9 mouse cellular contexts compared by ENCODE assay signal in genomic region chr7:142393191-142393590, GRCm38 (mm10). TPM values are rescaled to one million over a fixed set of nuclear protein-coding genes. Genes with fewer than 3 reads are reported as not detected.
DNase-seq lines count a peak whose midpoint lies in the region; ATAC-seq and TF ChIP-seq lines count a peak whose summit lies in the region.
"Had no signal": no experiment of that assay in that cellular context is flagged by ENCODE, and none has a peak within 500 bp of the region (broad histone marks: within the 10 kb centered on the region; RNA-seq: fewer than 3 reads in every experiment).

No protein-coding gene starts in this region.

- no peak overlapping the region for H3K9ac ChIP-seq in forebrain, embryonic 11.5 days (ENCODE audit: low read length)
- H3K9ac ChIP-seq in forebrain, embryonic 14.5 days (ENCODE audit: low read length) = no peak overlapping the region

- H3K27me3 ChIP-seq in forebrain, embryonic 10.5 days (ENCODE audit: poor library complexity, severe bottlenecking) = peaks cover 33% of the 10 kb centered on the region
- no peaks in the 10 kb centered on the region for H3K27me3 ChIP-seq in forebrain, embryonic 11.5 days (ENCODE audit: control insufficient read depth, insufficient read depth, low read length)
- no peaks in the 10 kb centered on the region for H3K27me3 ChIP-seq in forebrain, embryonic 14.5 days (replicated peaks; ENCODE audit: control insufficient read depth, insufficient read depth, low read length)

- no peak overlapping the region for H3K4me3 ChIP-seq in forebrain, embryonic 10.5 days
- no peak overlapping the region for H3K4me3 ChIP-seq in forebrain, embryonic 11.5 days (ENCODE audit: low read depth, low read length)
- no peak overlapping the region for H3K4me3 ChIP-seq in embryonic fibroblast, embryonic 13.5 days (ENCODE audit: insufficient read depth, low read length)
- H3K4me3 ChIP-seq in forebrain, embryonic 14.5 days (ENCODE audit: low read depth, low read length) = no peak overlapping the region

- H3K27ac ChIP-seq in forebrain, embryonic 10.5 days = peak overlapping the region; percentile 40; the same call in 1 of the 2 replicates
- H3K27ac ChIP-seq in forebrain, embryonic 11.5 days (ENCODE audit: low read depth, low read length) = no peak overlapping the region
- H3K27ac ChIP-seq in embryonic fibroblast, embryonic 13.5 days (ENCODE audit: insufficient read depth, low read length) = 0 out of 2 replicates have a peak overlapping the region, but pooled peaks have one; percentile 10
- no peak overlapping the region for H3K27ac ChIP-seq in forebrain, embryonic 14.5 days (ENCODE audit: low read depth, low read length)

- TF ChIP-seq POLR2A in embryonic fibroblast, embryonic 13.5 days (IDR thresholded peaks at IDR 0.05; ENCODE audit: low read depth, low read length) = no peak

- ATAC-seq in forebrain, embryonic 11.5 days (replicated peaks; ENCODE audit: low FRiP score) = no peak
- no peak for ATAC-seq in forebrain, embryonic 14.5 days

- H3K4me2 ChIP-seq in forebrain, embryonic 11.5 days (ENCODE audit: low read depth, low read length, severe bottlenecking) = no peak overlapping the region
- no peak overlapping the region for H3K4me2 ChIP-seq in forebrain, embryonic 14.5 days (ENCODE audit: low read length)

- DNase-seq in forebrain, embryonic 10.5 days (ENCODE audit: extremely low spot score, low spot score) = no peak
- DNase-seq in forebrain, embryonic 11.5 days (ENCODE audit: low spot score) = no peak
- peak; percentile 62 for DNase-seq in MN1 (ENCODE audit: low spot score)
- peak; percentile 73 for DNase-seq in lung, postnatal 36 days
- no peak for DNase-seq in cerebellum, adult 9-10 months
- DNase-seq in forebrain, embryonic 14.5 days (ENCODE audit: low spot score) = no peak
- DNase-seq in thymus, postnatal 10 days (ENCODE audit: low spot score in 2 of 2) = no peak

- H3K9me3 ChIP-seq in forebrain, embryonic 10.5 days = no peaks in the 10 kb centered on the region
- H3K9me3 ChIP-seq in forebrain, embryonic 11.5 days (ENCODE audit: control insufficient read depth, low read length) = no peaks in the 10 kb centered on the region
- no peaks in the 10 kb centered on the region for H3K9me3 ChIP-seq in forebrain, embryonic 14.5 days (replicated peaks; ENCODE audit: control insufficient read depth, low read length)

- H3K36me3 ChIP-seq in forebrain, embryonic 10.5 days (replicated peaks) = no peaks in the 10 kb centered on the region
- H3K36me3 ChIP-seq in forebrain, embryonic 11.5 days (ENCODE audit: control insufficient read depth, insufficient read depth, low read length) = no peaks in the 10 kb centered on the region
- no peaks in the 10 kb centered on the region for H3K36me3 ChIP-seq in forebrain, embryonic 14.5 days (ENCODE audit: control insufficient read depth, insufficient read depth, low read length)

- no peak for TF ChIP-seq CTCF in embryonic fibroblast, embryonic 13.5 days (IDR thresholded peaks at IDR 0.05; ENCODE audit: borderline replicate concordance, insufficient read depth, low read length)

- 31% methylated on average over 4 of the region's 4 CpGs for whole genome bisulfite sequencing in forebrain, embryonic 10.5 days
- WGBS in forebrain, embryonic 11.5 days = 31% methylated on average over 4 of the region's 4 CpGs
- WGBS in forebrain, embryonic 14.5 days = 30% methylated on average over 4 of the region's 4 CpGs

- peaks cover 25% of the 10 kb centered on the region for H3K4me1 ChIP-seq in forebrain, embryonic 10.5 days
- H3K4me1 ChIP-seq in forebrain, embryonic 11.5 days (replicated peaks; ENCODE audit: control insufficient read depth, insufficient read depth, low read length) = no peaks in the 10 kb centered on the region
- no peaks in the 10 kb centered on the region; the same call in 1 of the 2 replicates for H3K4me1 ChIP-seq in embryonic fibroblast, embryonic 13.5 days (ENCODE audit: control insufficient read depth, insufficient read depth, low read length)
- H3K4me1 ChIP-seq in forebrain, embryonic 14.5 days (ENCODE audit: control insufficient read depth, insufficient read depth, low read length) = peaks cover 2% of the 10 kb centered on the region; the same call in 1 of the 2 replicates

RNA-seq across cellular contexts. Expression of gene Ctsd, which starts 5.4 kb away (rescaled TPM):
- polyA plus RNA-seq in forebrain, embryonic 10.5 days (2016; fragmentation: Nextera tagmentation; extraction: Ambion mirVana) = 135 and 142 TPM in 2 replicates
- 129 and 147 TPM in 2 replicates for polyA plus RNA-seq in forebrain, embryonic 11.5 days (2014; fragmentation: Nextera tagmentation; extraction: Ambion mirVana)
- 617 and 890 TPM in 2 replicates for polyA plus RNA-seq in embryonic fibroblast, embryonic 13.5 days (2011; ENCODE audit: insufficient read length, low read depth, missing spikeins)
- 261 and 263 TPM in 2 replicates for polyA plus RNA-seq in forebrain, embryonic 14.5 days (2014; fragmentation: Nextera tagmentation; extraction: Ambion mirVana)

RNA-seq across cellular contexts. Expression of gene Gm49369, which starts 10.7 kb away (rescaled TPM):
- not detected in 2 replicates for polyA plus RNA-seq in forebrain, embryonic 10.5 days (2016; fragmentation: Nextera tagmentation; extraction: Ambion mirVana)
- polyA plus RNA-seq in forebrain, embryonic 11.5 days (2014; fragmentation: Nextera tagmentation; extraction: Ambion mirVana) = not detected in 2 replicates
- polyA plus RNA-seq in embryonic fibroblast, embryonic 13.5 days (2011; ENCODE audit: insufficient read length, low read depth, missing spikeins) = not detected in 2 replicates
- polyA plus RNA-seq in forebrain, embryonic 14.5 days (2014; fragmentation: Nextera tagmentation; extraction: Ambion mirVana) = not detected in 2 replicates
- polyA plus RNA-seq: large intestine, adult 2 months had no signal

RNA-seq across cellular contexts. Expression of gene Ifitm10, which starts 19.6 kb away (rescaled TPM):
- 0.51 and 1.00 TPM in 2 replicates for polyA plus RNA-seq in forebrain, embryonic 10.5 days (2016; fragmentation: Nextera tagmentation; extraction: Ambion mirVana)
- 0.24 and 0.32 TPM in 2 replicates for polyA plus RNA-seq in forebrain, embryonic 11.5 days (2014; fragmentation: Nextera tagmentation; extraction: Ambion mirVana)
- 6.0 and 6.5 TPM in 2 replicates for polyA plus RNA-seq in embryonic fibroblast, embryonic 13.5 days (2011; ENCODE audit: insufficient read length, low read depth, missing spikeins)
- polyA plus RNA-seq in forebrain, embryonic 14.5 days (2014; fragmentation: Nextera tagmentation; extraction: Ambion mirVana) = 1.9 and 3.4 TPM in 2 replicates

RNA-seq across cellular contexts. Expression of gene Syt8, which starts 41.5 kb away (rescaled TPM):
- 0.18 TPM in 1 of 2 replicates, not detected in the other for polyA plus RNA-seq in forebrain, embryonic 10.5 days (2016; fragmentation: Nextera tagmentation; extraction: Ambion mirVana)
- not detected in 2 replicates for polyA plus RNA-seq in forebrain, embryonic 11.5 days (2014; fragmentation: Nextera tagmentation; extraction: Ambion mirVana)
- polyA plus RNA-seq in embryonic fibroblast, embryonic 13.5 days (2011; ENCODE audit: insufficient read length, low read depth, missing spikeins) = 1.3 and 2.4 TPM in 2 replicates
- polyA plus RNA-seq in forebrain, embryonic 14.5 days (2014; fragmentation: Nextera tagmentation; extraction: Ambion mirVana) = not detected in 2 replicates

RNA-seq across cellular contexts. Expression of gene Tnni2, which starts 48.4 kb away (rescaled TPM):
- polyA plus RNA-seq in forebrain, embryonic 10.5 days (2016; fragmentation: Nextera tagmentation; extraction: Ambion mirVana) = 0.46 and 1.4 TPM in 2 replicates
- 1.3 TPM in 1 of 2 replicates, not detected in the other for polyA plus RNA-seq in forebrain, embryonic 11.5 days (2014; fragmentation: Nextera tagmentation; extraction: Ambion mirVana)
- polyA plus RNA-seq in embryonic fibroblast, embryonic 13.5 days (2011; ENCODE audit: insufficient read length, low read depth, missing spikeins) = 1.1 TPM in 1 of 2 replicates, not detected in the other
- 0.67 and 0.82 TPM in 2 replicates for polyA plus RNA-seq in forebrain, embryonic 14.5 days (2014; fragmentation: Nextera tagmentation; extraction: Ambion mirVana)

Comparison
In these comparisons a context has a peak if more than half of its experiments do, and no peak if none do; other contexts are left out.
1. H3K27ac ChIP-seq: peak in forebrain, embryonic 10.5 days (single experiment) and embryonic fibroblast, embryonic 13.5 days (single experiment); none in forebrain, embryonic 11.5 days (single experiment) and forebrain, embryonic 14.5 days (single experiment).
2. DNase-seq: peak in MN1 (single experiment) and lung, postnatal 36 days (single experiment); none in forebrain, embryonic 10.5 days (single experiment), forebrain, embryonic 11.5 days (single experiment), cerebellum, adult 9-10 months (single experiment), forebrain, embryonic 14.5 days (single experiment) and thymus, postnatal 10 days (0 of 2).